Mouse (Mus musculus): ENCODE measurements around the gene Smim17. TPM values are rescaled to one million over a fixed set of nuclear protein-coding genes. Genes with fewer than 3 reads are reported as not detected.

The Smim17 gene
- not detected in 2 replicates for polyA plus RNA-seq (2012; ENCODE audit: low replicate concordance)

GRCm38 (mm10) chr7:6397996-6398975 is at the start of gene Smim17:
Smim17 (plus strand) TSS chr7:6398715.

DNA sequence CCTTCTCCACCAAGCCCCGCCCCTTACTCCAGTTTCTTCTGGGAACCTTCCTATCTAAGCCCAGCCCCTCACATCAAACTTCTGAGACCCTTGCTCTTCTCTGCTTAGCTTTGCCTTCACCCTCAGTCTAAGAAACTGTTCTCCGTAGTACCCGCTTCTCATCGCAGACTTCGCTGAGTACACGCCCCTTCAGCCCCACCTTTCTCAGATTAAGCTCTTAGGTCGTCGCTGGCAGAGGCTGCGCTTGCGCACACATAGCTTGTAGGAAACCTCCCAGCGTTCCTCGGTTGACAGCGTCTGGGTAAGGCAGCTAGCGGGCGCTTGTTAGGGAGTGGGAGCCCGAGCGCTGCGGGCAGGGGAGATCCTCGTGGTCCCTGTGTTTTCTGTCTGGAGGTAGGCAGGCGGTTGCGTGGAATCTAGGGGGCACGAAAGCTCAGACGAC is 35.4 kb upstream of the Smim17 start, which contains the start of gene Zfp78:
Gene Zfp78, plus strand, starts transcription at position 234 of the 442 bp plus-strand sequence.

DNA sequence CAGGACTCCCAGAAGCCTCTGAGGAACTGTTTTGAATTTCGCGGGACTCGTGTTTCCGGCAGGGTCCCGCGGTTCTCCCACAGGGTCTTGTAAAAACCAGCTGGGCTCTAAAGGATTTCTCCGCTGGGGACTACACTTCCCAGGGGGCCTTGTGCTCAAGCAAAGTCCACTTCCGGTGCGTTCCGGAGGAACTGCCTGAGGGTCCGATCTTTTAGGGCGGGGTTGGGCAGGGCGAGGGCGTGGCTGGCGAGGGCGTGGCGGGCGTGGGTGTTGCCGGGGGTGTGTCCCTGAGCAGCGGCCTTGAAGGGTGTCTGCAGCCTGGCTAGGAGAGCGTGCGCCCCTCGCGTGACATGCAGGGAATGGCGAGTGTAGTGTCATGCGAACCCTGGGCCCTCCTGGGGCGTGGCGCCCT is 15.5 kb upstream of the Smim17 start, which contains the start of gene Zfp28:
Gene Zfp28, plus strand, starts transcription at position 252 of the 412 bp plus-strand sequence.

DNA sequence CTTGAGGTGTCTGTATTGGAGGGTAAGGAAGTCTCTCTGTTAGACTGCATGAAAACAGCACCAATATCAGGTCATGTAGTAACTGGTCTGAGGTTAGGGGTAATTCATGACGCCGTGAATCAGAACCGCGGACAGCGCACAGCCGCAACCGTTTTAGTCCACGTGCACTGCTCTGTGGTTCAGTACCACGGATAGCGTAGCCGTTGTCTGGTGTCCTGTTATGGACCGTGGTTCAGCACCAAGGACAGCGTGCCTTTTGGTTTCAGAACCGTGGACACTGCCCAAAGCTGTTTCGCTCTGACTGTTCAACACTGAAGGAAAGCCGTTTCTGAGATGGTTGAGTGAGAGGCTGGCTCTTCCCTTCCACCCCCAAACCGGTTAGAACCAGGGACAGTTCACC is 11.5 kb downstream of the Smim17 start, which contains the start of gene Gm20715:
Gene Gm20715, plus strand, starts transcription at position 235 of the 400 bp plus-strand sequence.

DNA sequence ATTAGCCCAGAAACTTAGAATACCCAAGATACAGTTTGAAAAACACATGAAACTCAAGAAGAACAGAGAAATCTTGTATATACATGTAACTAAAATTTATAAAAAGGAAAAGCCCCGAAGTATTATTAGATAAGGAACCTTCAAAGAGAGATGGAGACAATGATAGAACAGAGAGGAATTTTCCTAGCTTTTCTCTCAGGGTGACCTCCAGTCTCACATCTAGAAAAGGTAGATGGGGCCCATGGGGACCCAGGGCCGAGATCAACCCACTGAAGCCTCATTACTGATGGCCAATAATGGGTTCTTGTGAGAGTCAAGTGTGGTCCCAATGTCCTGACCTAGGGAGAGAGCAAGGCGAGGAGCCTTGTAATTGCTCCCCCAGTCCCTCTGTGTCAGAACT is 39.9 kb downstream of the Smim17 start, which contains the start of gene Olfr1344:
Gene Olfr1344, plus strand, starts transcription at position 301 of the 400 bp plus-strand sequence.

DNA sequence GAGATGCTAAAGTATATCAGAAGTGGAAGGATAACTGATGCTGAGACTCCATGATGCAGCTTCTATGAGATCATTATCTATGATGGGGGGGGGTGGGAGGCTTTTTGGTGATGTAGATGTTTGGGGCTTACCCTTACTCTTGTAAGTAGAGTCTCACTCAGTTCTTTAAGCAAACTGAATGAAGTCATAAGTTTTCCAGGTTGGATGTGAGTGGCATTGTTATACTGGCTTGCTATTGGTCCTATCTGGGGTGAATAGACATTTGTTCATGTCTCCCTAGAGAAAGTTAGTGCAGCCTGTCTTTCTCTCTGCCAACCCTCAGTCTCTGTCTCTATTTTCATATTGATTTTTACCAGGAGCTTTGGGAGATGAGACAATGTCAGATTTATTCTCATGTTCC is 57.4 kb downstream of the Smim17 start, which contains the start of gene Olfr1336:
Gene Olfr1336, plus strand, starts transcription at position 301 of the 400 bp plus-strand sequence.

GRCm38 (mm10) chr7:6466951-6467350 is 68.4 kb downstream of the Smim17 start, which contains the start of gene Olfr1346:
Olfr1346 (plus strand) TSS chr7:6467101.

Other genes with a start within 250 kb of the Smim17 start
- 36.9 and 38.0 TPM in 2 replicates for gene Zfp787, start 242.7 kb upstream of the Smim17 start, polyA plus RNA-seq (2012; ENCODE audit: low replicate concordance)
- gene Zfp444, start 226.5 kb upstream of the Smim17 start, polyA plus RNA-seq (2012; ENCODE audit: low replicate concordance): 38.6 and 41.4 TPM in 2 replicates
- gene Galp, start 201.6 kb upstream of the Smim17 start, polyA plus RNA-seq (2012; ENCODE audit: low replicate concordance): not detected in 2 replicates
- gene Zscan5b, start 176.4 kb upstream of the Smim17 start, polyA plus RNA-seq (2012; ENCODE audit: low replicate concordance): not detected in 2 replicates
- gene Epp13, start 146.0 kb upstream of the Smim17 start, polyA plus RNA-seq (2012; ENCODE audit: low replicate concordance): not detected in 2 replicates
- 0.45 and 0.68 TPM in 2 replicates for gene Zfp667, start 112.1 kb upstream of the Smim17 start, polyA plus RNA-seq (2012; ENCODE audit: low replicate concordance)
- gene Zfp583, start 67.4 kb upstream of the Smim17 start, polyA plus RNA-seq (2012; ENCODE audit: low replicate concordance): 0.68 and 3.8 TPM in 2 replicates
- gene Gm3854, start 55.0 kb upstream of the Smim17 start, polyA plus RNA-seq (2012; ENCODE audit: low replicate concordance): not detected in 2 replicates
- 0.30 TPM in 1 of 2 replicates, not detected in the other for gene Zfp78, start 35.4 kb upstream of the Smim17 start, polyA plus RNA-seq (2012; ENCODE audit: low replicate concordance)
- gene Zfp28, start 15.4 kb upstream of the Smim17 start, polyA plus RNA-seq (2012; ENCODE audit: low replicate concordance): 0.40 and 0.44 TPM in 2 replicates
- not detected in 2 replicates for gene Gm20715, start 11.6 kb downstream of the Smim17 start, polyA plus RNA-seq (2012; ENCODE audit: low replicate concordance)
- gene Olfr1344, start 40.0 kb downstream of the Smim17 start, polyA plus RNA-seq (2012; ENCODE audit: low replicate concordance): 0.17 TPM in 1 of 2 replicates, not detected in the other
- gene Olfr1336, start 57.5 kb downstream of the Smim17 start, polyA plus RNA-seq (2012; ENCODE audit: low replicate concordance): not detected in 2 replicates
- 0.06 TPM in 1 of 2 replicates, not detected in the other for gene Olfr1346, start 68.4 kb downstream of the Smim17 start, polyA plus RNA-seq (2012; ENCODE audit: low replicate concordance)
- gene Olfr5, start 88.2 kb downstream of the Smim17 start, polyA plus RNA-seq (2012; ENCODE audit: low replicate concordance): not detected in 2 replicates
- not detected in 2 replicates for gene Olfr1347, start 101.0 kb downstream of the Smim17 start, polyA plus RNA-seq (2012; ENCODE audit: low replicate concordance)
- gene Olfr1348, start 110.0 kb downstream of the Smim17 start, polyA plus RNA-seq (2012; ENCODE audit: low replicate concordance): not detected in 2 replicates
- 0.14 and 0.42 TPM in 2 replicates for gene Olfr1349, start 124.2 kb downstream of the Smim17 start, polyA plus RNA-seq (2012; ENCODE audit: low replicate concordance)
- gene Olfr1350, start 166.1 kb downstream of the Smim17 start, polyA plus RNA-seq (2012; ENCODE audit: low replicate concordance): not detected in 2 replicates

Data from leukemia stem cell, adult 10-12 weeks (primary cell).